Mouse (Mus musculus): ENCODE data around the gene Olfr461.

The Olfr461 gene

GRCm38 (mm10) chr6:40554950-40555349, at the start of gene Olfr461:
Olfr461 (minus strand) TSS chr6:40555050.
- DNase-seq (ENCODE audit: low read depth, low spot score), result no peak

GRCm38 (mm10) chr6:40598546-40598945, 43.7 kb upstream of the Olfr461 start:
- peak; percentile 5 for DNase-seq (ENCODE audit: low read depth, low spot score)

GRCm38 (mm10) chr6:40594804-40595550, 40.1 kb upstream of the Olfr461 start:
- DNase-seq (ENCODE audit: low read depth, low spot score), result no peak

GRCm38 (mm10) chr6:40588346-40588745, 33.5 kb upstream of the Olfr461 start:
- DNase-seq (ENCODE audit: low read depth, low spot score), result no peak

- DNase-seq (ENCODE audit: low read depth, low spot score), result no peak
Observed at GRCm38 (mm10) chr6:40585645-40586044, 30.8 kb upstream of the Olfr461 start, which contains the start of gene Clec5a. Clec5a (minus strand) TSS chr6:40585821.

- no peak for DNase-seq (ENCODE audit: low read depth, low spot score)
Observed at GRCm38 (mm10) chr6:40584336-40584735, 29.5 kb upstream of the Olfr461 start.

- DNase-seq (ENCODE audit: low read depth, low spot score), result no peak
Observed at GRCm38 (mm10) chr6:40576305-40576704, 21.5 kb upstream of the Olfr461 start.

GRCm38 (mm10) chr6:40573618-40574017, 18.8 kb upstream of the Olfr461 start:
- DNase-seq (ENCODE audit: low read depth, low spot score), result no peak

GRCm38 (mm10) chr6:40569187-40569586, 14.3 kb upstream of the Olfr461 start, which contains the start of gene Olfr460:
Olfr460 (plus strand) TSS chr6:40569487.
- no peak for DNase-seq (ENCODE audit: low read depth, low spot score)

- no peak for DNase-seq (ENCODE audit: low read depth, low spot score)
Observed at GRCm38 (mm10) chr6:40544690-40545089, 10.2 kb downstream of the Olfr461 start.

GRCm38 (mm10) chr6:40519408-40519807, 35.4 kb downstream of the Olfr461 start, which contains the start of gene Prss37:
Prss37 (minus strand) TSS chr6:40519508.
- DNase-seq (ENCODE audit: low read depth, low spot score), result no peak

GRCm38 (mm10) chr6:40493229-40493628, 61.6 kb downstream of the Olfr461 start, which contains the start of gene Tas2r108:
Tas2r108 (plus strand) TSS chr6:40493529.
- no peak for DNase-seq (ENCODE audit: low read depth, low spot score)
